11 mouse cellular contexts compared by ENCODE assay signal in the genomic region with DNA sequence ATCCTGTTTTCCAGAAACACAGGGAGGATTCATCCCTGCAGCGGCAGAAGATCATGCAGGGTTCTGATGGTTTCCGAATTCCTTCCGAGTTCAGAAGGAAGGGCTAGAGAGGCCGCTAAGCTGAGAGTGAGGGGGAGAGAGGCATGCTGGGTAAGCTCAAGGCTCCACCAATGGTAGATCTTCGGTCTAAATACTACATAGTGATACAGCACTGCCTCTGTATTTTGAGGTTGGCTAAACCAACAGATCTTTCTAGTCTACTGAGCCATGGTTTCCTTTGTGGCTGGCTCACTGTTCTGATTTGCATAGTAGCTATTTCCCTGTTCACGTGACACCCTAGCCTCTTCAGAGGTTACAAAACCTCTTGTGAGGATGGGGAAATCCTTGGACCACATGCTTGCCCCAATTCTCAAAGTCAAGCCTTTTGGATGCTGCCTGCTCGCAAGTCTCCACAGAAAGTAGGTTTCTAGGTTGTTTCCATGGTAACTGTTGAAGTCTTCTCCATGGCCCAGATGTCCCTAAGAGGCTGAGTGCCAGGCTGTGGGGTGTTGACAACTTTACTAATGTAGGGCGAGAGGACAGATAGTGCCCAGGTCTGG. TPM values are rescaled to one million over a fixed set of nuclear protein-coding genes. Genes with fewer than 3 reads are reported as not detected.
DNase-seq lines count a peak whose midpoint lies in the region; ATAC-seq lines count a peak whose summit lies in the region.
"Had no signal": no experiment of that assay in that cellular context is flagged by ENCODE, and none has a peak within 500 bp of the region (broad histone marks: within the 10 kb centered on the region; RNA-seq: fewer than 3 reads in every experiment).

No protein-coding gene starts in this region.

- H3K4me3 ChIP-seq in hindbrain, embryonic 15.5 days, result no peak overlapping the region
- no peak overlapping the region for H3K4me3 ChIP-seq in hindbrain, embryonic 13.5 days
- no peak overlapping the region for H3K4me3 ChIP-seq in kidney, embryonic 15.5 days (replicated peaks)

- no peaks in the 10 kb centered on the region for H3K36me3 ChIP-seq in hindbrain, embryonic 15.5 days
- H3K36me3 ChIP-seq in hindbrain, embryonic 13.5 days, result no peaks in the 10 kb centered on the region
- H3K36me3 ChIP-seq in kidney, embryonic 15.5 days, result no peaks in the 10 kb centered on the region

- no peaks in the 10 kb centered on the region for H3K4me1 ChIP-seq in hindbrain, embryonic 15.5 days (replicated peaks)
- no peaks in the 10 kb centered on the region for H3K4me1 ChIP-seq in hindbrain, embryonic 13.5 days (replicated peaks)
- H3K4me1 ChIP-seq in kidney, embryonic 15.5 days, result no peaks in the 10 kb centered on the region

- H3K27me3 ChIP-seq in hindbrain, embryonic 15.5 days, result no peaks in the 10 kb centered on the region
- H3K27me3 ChIP-seq in hindbrain, embryonic 13.5 days, result 0 out of 2 replicates have a peak, but pooled peaks cover 8% of the 10 kb centered on the region
- H3K27me3 ChIP-seq in kidney, embryonic 15.5 days, result peaks cover 7% of the 10 kb centered on the region

- no peaks in the 10 kb centered on the region for H3K9me3 ChIP-seq in hindbrain, embryonic 15.5 days
- no peaks in the 10 kb centered on the region for H3K9me3 ChIP-seq in hindbrain, embryonic 13.5 days
- H3K9me3 ChIP-seq in kidney, embryonic 15.5 days (replicated peaks), result no peaks in the 10 kb centered on the region

- peak; percentile 42; the same call in 1 of the 2 replicates for ATAC-seq in hindbrain, embryonic 15.5 days (ENCODE audit: low FRiP score, low read depth)
- ATAC-seq in hindbrain, embryonic 13.5 days (ENCODE audit: low FRiP score), result no peak
- no peak for ATAC-seq in kidney, embryonic 15.5 days (replicated peaks; ENCODE audit: low FRiP score)

- H3K4me2 ChIP-seq in hindbrain, embryonic 15.5 days, result no peak overlapping the region
- H3K4me2 ChIP-seq in hindbrain, embryonic 13.5 days, result no peak overlapping the region
- no peak overlapping the region for H3K4me2 ChIP-seq in kidney, embryonic 15.5 days

- DNase-seq in Muller cell, postnatal 12 days (ENCODE audit: inconsistent ontology term), result peak; percentile 7
- peak; percentile 44 to 77 for DNase-seq in layer of hippocampus, adult 18-20 months (ENCODE audit: low spot score in 2 of 2)
- peak; percentile 73 for DNase-seq in retina, postnatal 1 day
- no peak for DNase-seq in kidney, postnatal 36 days
- DNase-seq in urinary bladder, postnatal 4 days (ENCODE audit: low spot score in 2 of 2), result no peak
- DNase-seq: gastrocnemius, postnatal 14 days had no signal

- no peak overlapping the region for H3K27ac ChIP-seq in hindbrain, embryonic 15.5 days (replicated peaks)
- no peak overlapping the region for H3K27ac ChIP-seq in hindbrain, embryonic 13.5 days
- H3K27ac ChIP-seq in kidney, embryonic 15.5 days, result no peak overlapping the region

- WGBS in hindbrain, embryonic 15.5 days, result 82% methylated on average over 8 of the region's 8 CpGs
- 81% methylated on average over 8 of the region's 8 CpGs for WGBS in hindbrain, embryonic 13.5 days
- WGBS in kidney, embryonic 15.5 days, result 88% methylated on average over 8 of the region's 8 CpGs

- no peak overlapping the region for H3K9ac ChIP-seq in hindbrain, embryonic 15.5 days
- no peak overlapping the region for H3K9ac ChIP-seq in hindbrain, embryonic 13.5 days
- H3K9ac ChIP-seq in kidney, embryonic 15.5 days, result no peak overlapping the region

RNA-seq across cellular contexts. Expression of a gene that starts 4.8 kb away (rescaled TPM):
- polyA plus RNA-seq in hindbrain, embryonic 15.5 days (2015; fragmentation: Nextera tagmentation; extraction: Ambion mirVana), result 0.54 and 0.65 TPM in 2 replicates
- 0.43 and 0.47 TPM in 2 replicates for polyA plus RNA-seq in hindbrain, embryonic 13.5 days (2015; fragmentation: Nextera tagmentation; extraction: Ambion mirVana)
- total RNA-seq in layer of hippocampus, adult 18-20 months (2021), result under 1 TPM; 0.20 to 0.25 TPM
- polyA plus RNA-seq in kidney, embryonic 15.5 days (2015; fragmentation: Nextera tagmentation; extraction: Ambion mirVana), result 0.10 and 0.31 TPM in 2 replicates
- total RNA-seq: gastrocnemius, postnatal 14 days; monocyte, adult 5-6 weeks had no signal

RNA-seq across cellular contexts. Expression of a gene that starts 19.0 kb away (rescaled TPM):
- polyA plus RNA-seq in hindbrain, embryonic 15.5 days (2015; fragmentation: Nextera tagmentation; extraction: Ambion mirVana), result 0.16 TPM in 1 of 2 replicates, not detected in the other
- polyA plus RNA-seq in hindbrain, embryonic 13.5 days (2015; fragmentation: Nextera tagmentation; extraction: Ambion mirVana), result not detected in 2 replicates
- total RNA-seq in layer of hippocampus, adult 18-20 months (2021), result not detected
- not detected in 2 replicates for polyA plus RNA-seq in kidney, embryonic 15.5 days (2015; fragmentation: Nextera tagmentation; extraction: Ambion mirVana)
- total RNA-seq: gastrocnemius, postnatal 14 days; monocyte, adult 5-6 weeks had no signal
- polyA plus RNA-seq: limb, embryonic 11.5 days had no signal

RNA-seq across cellular contexts. Expression of a gene that starts 19.2 kb away (rescaled TPM):
- 29.6 and 30.6 TPM in 2 replicates for polyA plus RNA-seq in hindbrain, embryonic 15.5 days (2015; fragmentation: Nextera tagmentation; extraction: Ambion mirVana)
- polyA plus RNA-seq in hindbrain, embryonic 13.5 days (2015; fragmentation: Nextera tagmentation; extraction: Ambion mirVana), result 32.7 and 41.6 TPM in 2 replicates
- total RNA-seq in layer of hippocampus, adult 18-20 months (2021), result 10 to 100 TPM; 12.2 to 13.4 TPM
- 28.7 and 35.2 TPM in 2 replicates for polyA plus RNA-seq in kidney, embryonic 15.5 days (2015; fragmentation: Nextera tagmentation; extraction: Ambion mirVana)

RNA-seq across cellular contexts. Expression of a gene that starts 32.2 kb away (rescaled TPM):
- 0.25 and 0.26 TPM in 2 replicates for polyA plus RNA-seq in hindbrain, embryonic 15.5 days (2015; fragmentation: Nextera tagmentation; extraction: Ambion mirVana)
- polyA plus RNA-seq in hindbrain, embryonic 13.5 days (2015; fragmentation: Nextera tagmentation; extraction: Ambion mirVana), result 0.13 and 0.21 TPM in 2 replicates
- total RNA-seq in layer of hippocampus, adult 18-20 months (2021), result not detected
- 0.09 TPM in 1 of 2 replicates, not detected in the other for polyA plus RNA-seq in kidney, embryonic 15.5 days (2015; fragmentation: Nextera tagmentation; extraction: Ambion mirVana)
- total RNA-seq: gastrocnemius, postnatal 14 days; monocyte, adult 5-6 weeks had no signal
- polyA plus RNA-seq: limb, embryonic 11.5 days had no signal

RNA-seq across cellular contexts. Expression of a gene that starts 47.2 kb away (rescaled TPM):
- polyA plus RNA-seq in hindbrain, embryonic 15.5 days (2015; fragmentation: Nextera tagmentation; extraction: Ambion mirVana), result 0.81 and 0.96 TPM in 2 replicates
- polyA plus RNA-seq in hindbrain, embryonic 13.5 days (2015; fragmentation: Nextera tagmentation; extraction: Ambion mirVana), result 0.19 and 0.35 TPM in 2 replicates
- not detected for total RNA-seq in layer of hippocampus, adult 18-20 months (2021)
- not detected in 2 replicates for polyA plus RNA-seq in kidney, embryonic 15.5 days (2015; fragmentation: Nextera tagmentation; extraction: Ambion mirVana)
- total RNA-seq: gastrocnemius, postnatal 14 days; monocyte, adult 5-6 weeks had no signal
- polyA plus RNA-seq: limb, embryonic 11.5 days had no signal

Comparison
In these comparisons a context has a peak if more than half of its experiments do, and no peak if none do; other contexts are left out.
1. DNase-seq: peak in Muller cell, postnatal 12 days (single experiment), layer of hippocampus, adult 18-20 months (2 of 2) and retina, postnatal 1 day (single experiment); none in kidney, postnatal 36 days (0 of 2) and urinary bladder, postnatal 4 days (0 of 2).